Mouse (Mus musculus) forebrain, embryonic 13.5 days (tissue): ENCODE results near the gene Tubg1. TPM values are rescaled to one million over a fixed set of nuclear protein-coding genes. Genes with fewer than 3 reads are reported as not detected.

Experiments
- ATAC-seq: fragments of 200-750 bp; cut with Nextera tagmentation; 2 replicates; pipeline ENCODE4 v1.8.0; 2017
- H3K27ac ChIP-seq: fragments of 300-500 bp; sonication (generic); 2 replicates; pipeline ENCODE4 v1.5.1; 2015; ENCODE audit warnings: inconsistent platforms, mild to moderate bottlenecking, moderate library complexity
- H3K27me3 ChIP-seq: fragments of 300-500 bp; sonication (generic); 2 replicates; pipeline ENCODE4 v1.6.1; 2015; ENCODE audit warnings: mild to moderate bottlenecking, inconsistent platforms
- H3K36me3 ChIP-seq: fragments of 300-500 bp; sonication (generic); 2 replicates; pipeline ENCODE4 v1.6.1; 2015; ENCODE audit warnings: mild to moderate bottlenecking, inconsistent platforms; ENCODE audit not compliant: poor library complexity, severe bottlenecking
- H3K4me1 ChIP-seq: fragments of 300-500 bp; sonication (generic); 2 replicates; pipeline ENCODE4 v1.6.1; 2015; ENCODE audit warnings: inconsistent platforms
- H3K4me2 ChIP-seq: fragments of 300-500 bp; sonication (generic); 2 replicates; pipeline ENCODE4 v1.6.1; 2015; ENCODE audit warnings: inconsistent platforms, mild to moderate bottlenecking, moderate library complexity
- H3K4me3 ChIP-seq: fragments of 300-500 bp; sonication (generic); 2 replicates; pipeline ENCODE4 v1.5.1; 2015; ENCODE audit warnings: mild to moderate bottlenecking, inconsistent platforms
- H3K9ac ChIP-seq: fragments of 300-500 bp; sonication (generic); 2 replicates; pipeline ENCODE4 v1.6.1; 2015; ENCODE audit warnings: mild to moderate bottlenecking, inconsistent platforms
- H3K9me3 ChIP-seq: fragments of 300-500 bp; sonication (generic); replicated peaks from 2 replicates; pipeline ENCODE4 v1.6.1; 2016; ENCODE audit warnings: inconsistent platforms
- WGBS: fragments of 180-500 bp; shearing (Covaris S2); methylation state at CpG from one replicate; pipeline ENCODE4 v1.1.7; 2015; 5-methylcytosine and 5-hydroxymethylcytosine counted together
- polyA plus RNA-seq: library from polyadenylated mRNA; unstranded; fragments of >200 nt; fragmentation: Nextera tagmentation; extraction: Ambion mirVana; gene quantifications from 2 replicates; pipeline ENCODE4 v1.2.1, GENCODE M21; 2015

The Tubg1 gene
- polyA plus RNA-seq, 1 experiment from 2014 or later, result 108 TPM

GRCm38 (mm10) chr11:101084811-101085210 is 34.9 kb upstream of the Tubg1 start:
- Histone ChIP-seq H3K4me3 (no peak overlapping the region), H3K4me2 (no peak overlapping the region), H3K27me3 (peaks cover 17% of the 10 kb centered on the region), H3K9me3 (no peaks in the 10 kb centered on the region), H3K36me3 (peaks cover 29% of the 10 kb centered on the region), H3K4me1 (peaks cover 49% of the 10 kb centered on the region), H3K9ac (no peak overlapping the region), H3K27ac (no peak overlapping the region)
- 94% methylated on average over 12 of the region's 12 CpGs for WGBS
- no peak for ATAC-seq

DNA sequence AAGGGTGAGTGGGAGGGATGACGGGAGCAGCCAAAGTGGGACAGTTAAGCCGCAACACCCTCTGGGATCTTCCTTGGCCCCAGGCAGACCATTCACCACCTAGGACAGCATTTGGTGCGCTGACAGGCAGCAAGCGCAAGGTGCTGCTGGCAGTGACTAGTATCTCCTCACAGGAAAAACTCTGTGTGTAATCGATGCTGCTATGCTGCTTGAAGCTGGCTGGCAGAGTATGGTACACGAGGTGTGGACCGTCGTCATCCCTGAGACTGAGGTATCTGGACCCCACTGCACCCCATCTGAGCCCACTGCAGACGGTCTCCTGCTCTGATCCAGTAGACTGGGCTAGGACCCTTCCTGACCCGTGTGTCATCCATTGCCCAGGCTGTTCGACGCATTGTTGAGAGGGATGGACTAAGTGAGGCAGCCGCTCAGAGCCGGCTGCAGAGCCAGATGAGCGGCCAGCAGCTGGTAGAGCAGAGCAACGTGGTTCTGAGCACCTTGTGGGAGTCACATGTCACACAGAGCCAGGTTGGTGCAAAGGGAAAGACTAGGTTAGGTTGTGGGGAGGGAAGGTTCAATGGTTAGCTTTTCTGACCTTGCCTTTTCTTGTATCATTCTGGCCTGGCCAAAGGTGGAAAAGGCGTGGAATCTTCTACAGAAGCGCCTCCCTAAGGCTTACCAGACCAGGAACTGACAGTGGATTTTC is 34.0 kb upstream of the Tubg1 start:
- Histone ChIP-seq H3K4me2 (peak overlapping the region; percentile 81; the same call in 1 of the 2 replicates), H3K4me1 (peaks cover 49% of the 10 kb centered on the region), H3K4me3 (peak overlapping the region; percentile 84; the same call in 1 of the 2 replicates), H3K36me3 (peaks cover 39% of the 10 kb centered on the region), H3K27ac (no peak overlapping the region), H3K9me3 (no peaks in the 10 kb centered on the region), H3K9ac (peak overlapping the region; percentile 93; the same call in 1 of the 2 replicates), H3K27me3 (peaks cover 7% of the 10 kb centered on the region)
- WGBS, result 92% methylated on average over 18 of the region's 18 CpGs
- ATAC-seq, result no peak

- peaks cover 2% of the 10 kb centered on the region for H3K27me3 ChIP-seq
- peaks cover 48% of the 10 kb centered on the region for H3K4me1 ChIP-seq
- H3K4me3 ChIP-seq, result peak overlapping the region; percentile 84
- H3K9me3 ChIP-seq, result no peaks in the 10 kb centered on the region
- no peak for ATAC-seq
- peak overlapping the region; percentile 81 for H3K4me2 ChIP-seq
- 81% methylated on average over 6 of the region's 6 CpGs for WGBS
- peak overlapping the region; percentile 84 for H3K27ac ChIP-seq
- peak overlapping the region; percentile 93 for H3K9ac ChIP-seq
- peaks cover 44% of the 10 kb centered on the region for H3K36me3 ChIP-seq
Observed at GRCm38 (mm10) chr11:101086323-101086674, 33.4 kb upstream of the Tubg1 start.

DNA sequence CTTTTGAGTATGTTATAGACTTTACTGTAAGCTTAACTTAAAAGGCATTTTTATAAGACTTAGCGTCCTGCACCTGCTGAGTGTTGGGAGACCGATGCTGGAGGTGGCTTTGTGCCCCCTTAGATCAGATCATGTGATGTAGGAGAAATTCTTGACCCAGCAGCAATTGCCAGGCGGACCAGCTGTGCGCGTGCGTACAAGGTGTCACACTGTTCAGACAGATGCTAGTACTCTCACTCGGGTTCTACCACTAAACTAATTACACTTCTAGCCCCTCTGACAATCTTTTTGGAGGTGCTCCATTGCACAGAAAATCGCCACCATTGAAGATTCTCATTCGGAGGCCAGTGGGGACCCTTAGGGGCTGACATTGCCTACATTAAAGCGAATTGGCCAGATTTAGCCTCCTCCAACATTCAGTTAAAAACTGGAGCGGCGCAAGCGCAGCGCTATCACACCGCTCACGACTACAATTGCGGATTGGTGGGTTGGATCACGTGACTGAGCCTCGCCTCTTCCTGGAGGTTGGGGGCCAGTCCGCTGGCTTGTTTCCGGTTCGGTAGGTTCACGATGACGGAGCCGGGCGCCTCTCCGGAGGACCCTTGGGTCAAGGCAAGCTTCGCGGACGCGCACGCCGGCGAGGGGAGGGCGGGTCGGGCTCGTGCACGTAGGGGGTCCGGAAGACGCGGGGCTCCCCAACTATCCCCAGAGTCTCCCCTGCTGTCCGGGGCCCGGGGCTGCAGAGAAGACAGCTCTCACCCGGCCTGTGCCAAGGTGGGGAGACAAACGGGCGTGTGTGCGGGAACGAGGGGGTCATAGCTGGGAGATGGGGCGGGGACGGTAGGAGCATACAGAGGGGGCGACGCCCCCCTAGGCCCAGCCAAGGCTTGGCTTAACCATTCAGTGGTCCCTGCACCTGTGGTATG is 32.7 kb upstream of the Tubg1 start, which contains the start of gene Mlx:
TSS of gene Mlx (plus strand) at position 522 of the 926 bp plus-strand sequence.
- Histone ChIP-seq H3K27me3 (no peaks in the 10 kb centered on the region), H3K27ac (peak within 1 kb of the TSS; percentile 84), H3K9me3 (no peaks in the 10 kb centered on the region), H3K4me2 (peak within 1 kb of the TSS; percentile 81), H3K9ac (peak within 1 kb of the TSS; percentile 93), H3K4me1 (peaks cover 42% of the 10 kb centered on the region), H3K36me3 (peaks cover 51% of the 10 kb centered on the region), H3K4me3 (peak within 1 kb of the TSS; percentile 84)
- 1% methylated on average over 52 of the region's 52 CpGs for WGBS
- ATAC-seq, result peak; percentile 85

DNA sequence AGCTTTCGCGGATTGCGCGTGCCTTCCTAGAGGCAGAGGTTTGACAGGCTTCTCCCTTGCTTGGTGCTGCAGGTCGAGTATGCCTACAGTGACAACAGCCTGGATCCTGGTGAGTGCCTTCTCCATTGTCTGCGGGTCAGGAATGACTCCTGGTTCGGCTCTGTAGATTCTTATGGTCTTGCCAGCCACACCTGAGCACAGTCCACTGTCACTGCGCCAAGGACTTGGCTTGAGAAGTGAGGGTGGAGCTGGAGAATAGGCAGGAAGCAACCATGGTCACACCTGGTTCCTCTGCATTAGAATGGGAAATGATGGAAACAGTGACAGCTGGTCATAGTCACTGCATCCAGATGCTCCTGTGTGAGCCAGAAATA is 32.1 kb upstream of the Tubg1 start:
- peak overlapping the region; percentile 93 for H3K9ac ChIP-seq
- ATAC-seq, result no peak
- H3K4me3 ChIP-seq, result peak overlapping the region; percentile 84
- peaks cover 42% of the 10 kb centered on the region for H3K4me1 ChIP-seq
- H3K4me2 ChIP-seq, result peak overlapping the region; percentile 81
- no peaks in the 10 kb centered on the region for H3K9me3 ChIP-seq
- WGBS, result 7% methylated on average over 8 of the region's 8 CpGs
- peaks cover 58% of the 10 kb centered on the region for H3K36me3 ChIP-seq
- H3K27me3 ChIP-seq, result no peaks in the 10 kb centered on the region
- H3K27ac ChIP-seq, result peak overlapping the region; percentile 84; the same call in 1 of the 2 replicates

DNA sequence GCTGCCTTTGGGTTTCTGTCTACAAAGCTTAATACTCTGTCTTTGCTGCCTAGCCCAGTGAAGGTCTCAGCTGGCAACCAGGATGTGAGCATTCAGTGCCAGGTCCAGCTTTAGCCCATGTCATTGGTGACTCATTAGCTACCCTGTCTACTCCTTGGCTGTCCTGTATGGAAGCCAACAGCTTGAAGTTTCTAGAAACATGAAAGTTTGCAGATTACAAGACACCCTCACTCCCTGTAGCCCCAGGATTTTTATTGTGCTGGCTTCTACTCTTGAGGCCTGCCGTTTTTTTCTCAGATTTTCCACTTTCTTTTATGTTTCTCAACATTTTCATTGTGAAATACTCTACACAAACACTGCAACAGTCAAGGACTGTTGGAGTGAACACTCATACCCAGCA is 29.8 kb upstream of the Tubg1 start:
- Histone ChIP-seq H3K27ac (no peak overlapping the region), H3K27me3 (no peaks in the 10 kb centered on the region), H3K9ac (no peak overlapping the region), H3K9me3 (no peaks in the 10 kb centered on the region), H3K4me3 (no peak overlapping the region), H3K4me1 (peaks cover 42% of the 10 kb centered on the region), H3K4me2 (no peak overlapping the region), H3K36me3 (peaks cover 64% of the 10 kb centered on the region)
- WGBS, result 88% methylated on average over 1 of the region's 1 CpGs
- no peak for ATAC-seq

DNA sequence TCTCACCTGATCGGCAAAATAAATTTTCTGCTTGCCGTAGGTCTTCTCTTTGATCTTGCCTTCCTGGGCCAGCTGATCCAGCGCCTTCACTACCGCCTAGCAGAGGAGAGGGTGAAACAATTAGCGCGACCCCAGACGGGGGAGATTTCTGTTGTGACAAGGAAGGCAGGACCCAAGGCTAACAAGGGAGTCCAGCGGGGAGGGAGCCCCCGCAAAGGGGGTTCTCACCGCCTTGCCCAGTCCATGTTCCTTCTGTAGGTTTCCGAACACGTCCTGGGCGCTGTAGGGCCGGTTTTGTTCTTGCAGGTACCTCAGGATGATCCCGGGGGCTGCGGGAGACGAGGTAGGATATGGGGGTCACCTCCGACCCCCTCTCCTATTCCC is 24.8 kb upstream of the Tubg1 start:
- H3K4me2 ChIP-seq, result peak overlapping the region; percentile 85
- H3K4me1 ChIP-seq, result peaks cover 20% of the 10 kb centered on the region
- H3K36me3 ChIP-seq, result peaks cover 72% of the 10 kb centered on the region
- under 1% methylated on average over 18 of the region's 18 CpGs for WGBS
- no peaks in the 10 kb centered on the region for H3K9me3 ChIP-seq
- ATAC-seq, result no peak; the same call in 1 of the 2 replicates
- peak overlapping the region; percentile 59; the same call in 1 of the 2 replicates for H3K27ac ChIP-seq
- no peaks in the 10 kb centered on the region for H3K27me3 ChIP-seq
- peak overlapping the region; percentile 64 for H3K4me3 ChIP-seq
- peak overlapping the region; percentile 82 for H3K9ac ChIP-seq

DNA sequence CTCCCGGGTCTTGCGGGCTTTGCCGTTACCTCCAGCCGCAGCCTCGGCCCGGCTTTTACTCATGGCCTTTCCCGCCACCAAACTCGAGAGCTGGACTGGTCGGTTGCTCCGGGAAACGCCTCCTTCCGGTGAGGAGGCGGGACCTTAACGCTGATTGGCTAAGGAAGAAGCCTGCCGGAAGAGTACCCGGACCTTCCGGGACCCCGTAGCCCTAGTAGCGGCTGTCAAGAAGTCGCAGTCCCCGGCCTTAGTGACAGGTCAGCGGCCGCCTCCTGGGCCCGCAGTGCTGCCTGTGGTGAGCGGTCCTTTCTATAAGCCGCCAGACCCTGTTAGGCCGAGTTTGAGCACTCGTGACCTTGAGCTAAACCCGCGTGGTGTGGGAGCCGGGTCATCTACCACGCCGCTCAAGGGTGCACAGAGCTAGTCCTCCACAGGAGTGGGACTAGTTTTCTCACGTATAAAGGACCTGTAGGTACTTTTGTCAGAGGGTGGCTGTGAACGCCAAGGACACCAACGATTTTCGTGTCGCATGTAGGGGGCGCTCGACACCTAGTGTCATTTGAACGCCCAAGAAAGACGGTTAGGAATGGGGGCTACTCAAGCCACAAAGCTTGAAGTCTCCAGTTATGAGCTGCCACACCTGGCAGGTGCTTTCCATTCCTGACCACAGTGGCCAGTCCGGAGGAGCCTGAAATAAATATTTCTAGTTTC is 24.3 kb upstream of the Tubg1 start, which contains the start of gene Psmc3ip:
TSS of gene Psmc3ip (minus strand) at position 123 of the 711 bp plus-strand sequence.
- WGBS, result under 1% methylated on average over 43 of the region's 43 CpGs
- H3K4me1 ChIP-seq, result peaks cover 20% of the 10 kb centered on the region
- no peaks in the 10 kb centered on the region for H3K27me3 ChIP-seq
- H3K27ac ChIP-seq, result peak within 1 kb of the TSS; percentile 77
- H3K4me3 ChIP-seq, result peak within 1 kb of the TSS; percentile 64
- peaks cover 72% of the 10 kb centered on the region for H3K36me3 ChIP-seq
- H3K9me3 ChIP-seq, result no peaks in the 10 kb centered on the region
- H3K9ac ChIP-seq, result peak within 1 kb of the TSS; percentile 82
- peak; percentile 97 for ATAC-seq
- H3K4me2 ChIP-seq, result peak within 1 kb of the TSS; percentile 85

- WGBS, result 92% methylated on average over 8 of the region's 8 CpGs
- Histone ChIP-seq H3K9ac (no peak overlapping the region), H3K4me3 (no peak overlapping the region), H3K4me1 (peaks cover 20% of the 10 kb centered on the region), H3K4me2 (no peak overlapping the region), H3K36me3 (peaks cover 69% of the 10 kb centered on the region), H3K9me3 (no peaks in the 10 kb centered on the region), H3K27ac (no peak overlapping the region), H3K27me3 (no peaks in the 10 kb centered on the region)
- ATAC-seq, result no peak
Observed at GRCm38 (mm10) chr11:101098231-101098630, 21.5 kb upstream of the Tubg1 start.

GRCm38 (mm10) chr11:101103011-101103410 is 16.7 kb upstream of the Tubg1 start:
- H3K4me3 ChIP-seq, result no peak overlapping the region
- H3K4me2 ChIP-seq, result no peak overlapping the region
- peaks cover 68% of the 10 kb centered on the region for H3K36me3 ChIP-seq
- ATAC-seq, result no peak
- no peak overlapping the region for H3K9ac ChIP-seq
- no peak overlapping the region for H3K27ac ChIP-seq
- no peaks in the 10 kb centered on the region for H3K4me1 ChIP-seq
- H3K27me3 ChIP-seq, result no peaks in the 10 kb centered on the region
- 94% methylated on average over 5 of the region's 5 CpGs for WGBS
- no peaks in the 10 kb centered on the region for H3K9me3 ChIP-seq

DNA sequence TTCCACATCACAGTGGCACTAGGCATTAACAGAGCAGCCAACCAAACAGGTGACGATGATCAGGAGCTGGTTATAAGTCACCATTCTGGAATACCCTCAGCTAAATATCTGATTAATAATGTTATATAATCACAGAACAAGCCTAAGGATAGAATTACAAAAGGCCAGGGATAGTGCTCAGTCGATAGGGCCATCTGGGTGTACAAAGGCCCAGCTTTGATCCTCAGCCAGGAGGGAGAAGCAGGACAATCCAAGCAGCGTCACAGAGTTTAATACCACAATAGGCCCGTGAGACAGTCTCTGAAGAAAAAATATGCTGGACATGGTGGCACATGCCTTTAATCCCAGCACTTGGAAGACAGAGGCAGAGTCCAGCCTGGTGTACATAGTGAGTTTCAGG is 10.4 kb upstream of the Tubg1 start:
- ATAC-seq, result no peak
- H3K27me3 ChIP-seq, result no peaks in the 10 kb centered on the region
- H3K9ac ChIP-seq, result no peak overlapping the region
- no peaks in the 10 kb centered on the region for H3K9me3 ChIP-seq
- no peak overlapping the region for H3K4me2 ChIP-seq
- no peak overlapping the region for H3K27ac ChIP-seq
- H3K4me1 ChIP-seq, result 0 out of 2 replicates have a peak, but pooled peaks cover 2% of the 10 kb centered on the region
- 65% methylated on average over 4 of the region's 4 CpGs for WGBS
- H3K4me3 ChIP-seq, result no peak overlapping the region
- peaks cover 19% of the 10 kb centered on the region for H3K36me3 ChIP-seq
